Mouse (Mus musculus) heart, embryonic 13.5 days (tissue): ENCODE results near the gene Rabgef1. TPM values are rescaled to one million over a fixed set of nuclear protein-coding genes. Genes with fewer than 3 reads are reported as not detected.
"Not testable (repeated sequence)": the region's sequence is repeated elsewhere in the genome, so short reads cannot be mapped to it uniquely, and the experiment has no call there.

Experiments used
- ATAC-seq: fragments of 200-750 bp; cut with Nextera tagmentation; 2 replicates; pipeline ENCODE4 v1.8.0; 2017; ENCODE audit warnings: moderate TSS enrichment; ENCODE audit not compliant: insufficient number of reproducible peaks, low FRiP score, low TSS enrichment; ENCODE audit errors: extremely low read depth
- H3K27ac ChIP-seq: fragments of 300-500 bp; sonication (generic); replicated peaks from 2 replicates; pipeline ENCODE4 v1.5.1; 2015; ENCODE audit warnings: moderate library complexity, mild to moderate bottlenecking, inconsistent platforms
- H3K27me3 ChIP-seq: fragments of 300-500 bp; sonication (generic); replicated peaks from 2 replicates; pipeline ENCODE4 v1.6.1; 2015; ENCODE audit warnings: mild to moderate bottlenecking, inconsistent platforms
- H3K36me3 ChIP-seq: fragments of 300-500 bp; sonication (generic); 2 replicates; pipeline ENCODE4 v1.6.1; 2015; ENCODE audit warnings: mild to moderate bottlenecking, inconsistent platforms
- H3K4me1 ChIP-seq: fragments of 300-500 bp; sonication (generic); 2 replicates; pipeline ENCODE4 v1.6.1; 2015; ENCODE audit warnings: inconsistent platforms
- H3K4me2 ChIP-seq: fragments of 300-500 bp; sonication (generic); 2 replicates; pipeline ENCODE4 v1.6.1; 2015; ENCODE audit warnings: inconsistent platforms, mild to moderate bottlenecking, moderate library complexity
- H3K4me3 ChIP-seq: fragments of 300-500 bp; sonication (generic); 2 replicates; pipeline ENCODE4 v1.5.1; 2015; ENCODE audit warnings: moderate library complexity, mild to moderate bottlenecking, inconsistent platforms
- H3K9ac ChIP-seq: fragments of 300-500 bp; sonication (generic); 2 replicates; pipeline ENCODE4 v1.6.1; 2015; ENCODE audit warnings: inconsistent platforms, mild to moderate bottlenecking, moderate library complexity
- H3K9me3 ChIP-seq: fragments of 300-500 bp; sonication (generic); 2 replicates; pipeline ENCODE4 v1.6.1; 2016; ENCODE audit warnings: inconsistent platforms
- WGBS: fragments of 180-500 bp; shearing (Covaris S2); methylation state at CpG from one replicate; pipeline ENCODE4 v1.1.7; 2015; ENCODE audit warnings: mixed read lengths; 5-methylcytosine and 5-hydroxymethylcytosine counted together
- polyA plus RNA-seq: library from polyadenylated mRNA; unstranded; fragments of >200 nt; fragmentation: Nextera tagmentation; extraction: Ambion mirVana; gene quantifications from 2 replicates; pipeline ENCODE4 v1.2.1, GENCODE M21; 2015

The Rabgef1 gene
- polyA plus RNA-seq, 1 experiment from 2014 or later: 18.3 TPM

- Histone ChIP-seq H3K9ac (no peak overlapping the region), H3K4me3 (no peak overlapping the region), H3K27me3 (no peaks in the 10 kb centered on the region), H3K27ac (no peak overlapping the region), H3K9me3 (no peaks in the 10 kb centered on the region), H3K4me2 (no peak overlapping the region), H3K4me1 (no peaks in the 10 kb centered on the region), H3K36me3 (peaks cover 100% of the 10 kb centered on the region)
- WGBS: 58% methylated on average over 5 of the region's 5 CpGs
- no peak for ATAC-seq
These were observed 76.2 kb downstream of the Rabgef1 start for GRCm38 (mm10) chr5:130247823-130248222.

GRCm38 (mm10) chr5:130254164-130255016 lies 82.8 kb downstream of the Rabgef1 start:
- Histone ChIP-seq H3K27me3 (no peaks in the 10 kb centered on the region), H3K4me3 (peak overlapping the region; percentile 73), H3K27ac (peak overlapping the region; percentile 89), H3K4me2 (peak overlapping the region; percentile 92), H3K36me3 (peaks cover 50% of the 10 kb centered on the region), H3K9me3 (no peaks in the 10 kb centered on the region), H3K9ac (peak overlapping the region; percentile 92), H3K4me1 (peaks cover 24% of the 10 kb centered on the region)
- ATAC-seq: no peak
- 8% methylated on average over 19 of the region's 19 CpGs for WGBS

- whole genome bisulfite sequencing: under 1% methylated on average over 52 of the region's 52 CpGs
These were observed 83.6 kb downstream of the Rabgef1 start, which contains the start of the genes Sbds and Tyw1 for GRCm38 (mm10) chr5:130255017-130255720. Sbds (minus strand) TSS chr5:130255530. Tyw1 (plus strand) TSS chr5:130255619.

GRCm38 (mm10) chr5:130255799-130256525 lies 84.4 kb downstream of the Rabgef1 start:
- peak overlapping the region; percentile 73 for H3K4me3 ChIP-seq
- H3K9ac ChIP-seq: peak overlapping the region; percentile 75
- WGBS: 27% methylated on average over 20 of the region's 20 CpGs
- not testable (repeated sequence) for ATAC-seq, H3K27me3 ChIP-seq, H3K9me3 ChIP-seq
- H3K27ac ChIP-seq: peak overlapping the region; percentile 76
- peaks cover 24% of the 10 kb centered on the region for H3K4me1 ChIP-seq
- peaks cover 38% of the 10 kb centered on the region for H3K36me3 ChIP-seq
- H3K4me2 ChIP-seq: peak overlapping the region; percentile 92

More at GRCm38 (mm10) chr5:130255017-130255720, 83.6 kb downstream of the Rabgef1 start, which contains the start of the genes Sbds and Tyw1:
- H3K27ac ChIP-seq: peak within 1 kb of the TSS; percentile 89
- no peaks in the 10 kb centered on the region for H3K9me3 ChIP-seq
- peaks cover 24% of the 10 kb centered on the region for H3K4me1 ChIP-seq
- H3K27me3 ChIP-seq: no peaks in the 10 kb centered on the region
- peaks cover 46% of the 10 kb centered on the region for H3K36me3 ChIP-seq
- H3K4me2 ChIP-seq: peak within 1 kb of the TSS; percentile 92
- peak within 1 kb of the TSS; percentile 92 for H3K9ac ChIP-seq
- peak within 1 kb of the TSS; percentile 73 for H3K4me3 ChIP-seq
- ATAC-seq: peak; percentile 84

GRCm38 (mm10) chr5:130256678-130257271 lies 85.2 kb downstream of the Rabgef1 start:
- Histone ChIP-seq H3K9ac (peak overlapping the region; percentile 94), H3K4me3 (peak overlapping the region; percentile 73), H3K4me1 (peaks cover 24% of the 10 kb centered on the region), H3K27ac (peak overlapping the region; percentile 84), H3K9me3 (no peaks in the 10 kb centered on the region), H3K4me2 (peak overlapping the region; percentile 92), H3K27me3 (no peaks in the 10 kb centered on the region), H3K36me3 (peaks cover 35% of the 10 kb centered on the region)
- WGBS: under 1% methylated on average over 25 of the region's 25 CpGs
- peak; percentile 91 for ATAC-seq

GRCm38 (mm10) chr5:130257303-130257702 lies 85.7 kb downstream of the Rabgef1 start:
- no peaks in the 10 kb centered on the region for H3K9me3 ChIP-seq
- H3K4me3 ChIP-seq: peak overlapping the region; percentile 73
- peaks cover 33% of the 10 kb centered on the region for H3K36me3 ChIP-seq
- H3K27ac ChIP-seq: peak overlapping the region; percentile 84
- peaks cover 24% of the 10 kb centered on the region for H3K4me1 ChIP-seq
- H3K27me3 ChIP-seq: no peaks in the 10 kb centered on the region
- peak overlapping the region; percentile 92 for H3K4me2 ChIP-seq
- WGBS: 10% methylated on average over 8 of the region's 8 CpGs
- ATAC-seq: no peak
- H3K9ac ChIP-seq: peak overlapping the region; percentile 94

GRCm38 (mm10) chr5:130263454-130263853 lies 91.9 kb downstream of the Rabgef1 start:
- Histone ChIP-seq H3K27me3 (no peaks in the 10 kb centered on the region), H3K36me3 (peaks cover 69% of the 10 kb centered on the region), H3K4me1 (no peaks in the 10 kb centered on the region), H3K9ac (no peak overlapping the region), H3K4me2 (no peak overlapping the region), H3K27ac (no peak overlapping the region), H3K9me3 (no peaks in the 10 kb centered on the region), H3K4me3 (no peak overlapping the region)
- no peak for ATAC-seq
- 74% methylated on average over 11 of the region's 11 CpGs for WGBS

Other genes with a start within 250 kb of the Rabgef1 start
- 13.7 and 14.3 TPM in 2 replicates for gene Vkorc1l1, start 229.8 kb upstream of the Rabgef1 start, polyA plus RNA-seq
- 46.6 and 46.9 TPM in 2 replicates for gene Gusb, start 168.7 kb upstream of the Rabgef1 start, polyA plus RNA-seq
- gene Asl, start 142.6 kb upstream of the Rabgef1 start, polyA plus RNA-seq: 18.4 and 18.7 TPM in 2 replicates
- 23.8 and 27.0 TPM in 2 replicates for gene Crcp, start 142.5 kb upstream of the Rabgef1 start, polyA plus RNA-seq
- 24.3 and 27.2 TPM in 2 replicates for gene Tpst1, start 98.5 kb upstream of the Rabgef1 start, polyA plus RNA-seq
- 4.0 and 4.6 TPM in 2 replicates for gene Kctd7, start 26.9 kb upstream of the Rabgef1 start, polyA plus RNA-seq
- 24.7 and 33.5 TPM in 2 replicates for gene Tmem248, start 45.3 kb downstream of the Rabgef1 start, polyA plus RNA-seq
- 52.3 and 60.7 TPM in 2 replicates for gene Sbds, start 83.7 kb downstream of the Rabgef1 start, polyA plus RNA-seq
- gene Tyw1, start 83.8 kb downstream of the Rabgef1 start, polyA plus RNA-seq: 16.4 and 18.5 TPM in 2 replicates
- gene Caln1, start 197.7 kb downstream of the Rabgef1 start, polyA plus RNA-seq: 0.13 and 0.25 TPM in 2 replicates
- not detected in 2 replicates for gene A330070K13Rik, start 212.8 kb downstream of the Rabgef1 start, polyA plus RNA-seq